Mouse (Mus musculus) heart, embryonic 11.5 days (tissue): ENCODE data around the gene Ddx58. TPM values are rescaled to one million over a fixed set of nuclear protein-coding genes. Genes with fewer than 3 reads are reported as not detected.

Experiments
- ATAC-seq: fragments of 200-750 bp; cut with Nextera tagmentation; replicated peaks from 2 replicates; pipeline ENCODE4 v1.8.0; 2017; ENCODE audit warnings: moderate library complexity; ENCODE audit not compliant: insufficient number of reproducible peaks, low FRiP score, low TSS enrichment
- H3K27ac ChIP-seq: fragments of 300-500 bp; sonication (generic); 2 replicates; pipeline ENCODE4 v1.5.1; 2014; ENCODE audit warnings: mild to moderate bottlenecking, low read depth, low read length
- H3K27me3 ChIP-seq: fragments of 300-500 bp; sonication (generic); 2 replicates; pipeline ENCODE4 v1.6.1; 2014; ENCODE audit warnings: mild to moderate bottlenecking, low read length, mixed read lengths; ENCODE audit not compliant: control insufficient read depth, insufficient read depth
- H3K36me3 ChIP-seq: fragments of 300-500 bp; sonication (generic); 2 replicates; pipeline ENCODE4 v1.6.1; 2014; ENCODE audit warnings: mild to moderate bottlenecking, low read length, moderate library complexity, mixed read lengths; ENCODE audit not compliant: control insufficient read depth, insufficient read depth
- H3K4me1 ChIP-seq: fragments of 300-500 bp; sonication (generic); 2 replicates; pipeline ENCODE4 v1.6.1; 2014; ENCODE audit warnings: low read length; ENCODE audit not compliant: control insufficient read depth, insufficient read depth
- H3K4me2 ChIP-seq: fragments of 300-500 bp; sonication (generic); 2 replicates; pipeline ENCODE4 v1.6.1; 2014; ENCODE audit warnings: mild to moderate bottlenecking, moderate library complexity
- H3K4me3 ChIP-seq: fragments of 300-500 bp; sonication (generic); 2 replicates; pipeline ENCODE4 v1.5.1; 2014; ENCODE audit warnings: low read depth, low read length
- H3K9ac ChIP-seq: fragments of 300-500 bp; sonication (generic); 2 replicates; pipeline ENCODE4 v1.6.1; 2014; ENCODE audit warnings: mild to moderate bottlenecking, low read depth, low read length, moderate library complexity
- H3K9me3 ChIP-seq: fragments of 300-500 bp; sonication (generic); replicated peaks from 2 replicates; pipeline ENCODE4 v1.6.1; 2016; ENCODE audit warnings: low read length; ENCODE audit not compliant: control insufficient read depth
- WGBS: fragments of 180-500 bp; shearing (Covaris S2); extraction: QIAGEN DNeasy Blood & Tissue Kit; methylation state at CpG from one replicate; pipeline ENCODE4 v1.1.7; 2014; ENCODE audit not compliant: insufficient replicate concordance; 5-methylcytosine and 5-hydroxymethylcytosine counted together
- polyA plus RNA-seq: library from polyadenylated mRNA; unstranded; fragments of >200 nt; fragmentation: Nextera tagmentation; extraction: Ambion mirVana; gene quantifications from 2 replicates; pipeline ENCODE4 v1.2.1, GENCODE M21; 2014

The Ddx58 gene
- polyA plus RNA-seq, result 5.3 and 5.8 TPM in 2 replicates

DNA sequence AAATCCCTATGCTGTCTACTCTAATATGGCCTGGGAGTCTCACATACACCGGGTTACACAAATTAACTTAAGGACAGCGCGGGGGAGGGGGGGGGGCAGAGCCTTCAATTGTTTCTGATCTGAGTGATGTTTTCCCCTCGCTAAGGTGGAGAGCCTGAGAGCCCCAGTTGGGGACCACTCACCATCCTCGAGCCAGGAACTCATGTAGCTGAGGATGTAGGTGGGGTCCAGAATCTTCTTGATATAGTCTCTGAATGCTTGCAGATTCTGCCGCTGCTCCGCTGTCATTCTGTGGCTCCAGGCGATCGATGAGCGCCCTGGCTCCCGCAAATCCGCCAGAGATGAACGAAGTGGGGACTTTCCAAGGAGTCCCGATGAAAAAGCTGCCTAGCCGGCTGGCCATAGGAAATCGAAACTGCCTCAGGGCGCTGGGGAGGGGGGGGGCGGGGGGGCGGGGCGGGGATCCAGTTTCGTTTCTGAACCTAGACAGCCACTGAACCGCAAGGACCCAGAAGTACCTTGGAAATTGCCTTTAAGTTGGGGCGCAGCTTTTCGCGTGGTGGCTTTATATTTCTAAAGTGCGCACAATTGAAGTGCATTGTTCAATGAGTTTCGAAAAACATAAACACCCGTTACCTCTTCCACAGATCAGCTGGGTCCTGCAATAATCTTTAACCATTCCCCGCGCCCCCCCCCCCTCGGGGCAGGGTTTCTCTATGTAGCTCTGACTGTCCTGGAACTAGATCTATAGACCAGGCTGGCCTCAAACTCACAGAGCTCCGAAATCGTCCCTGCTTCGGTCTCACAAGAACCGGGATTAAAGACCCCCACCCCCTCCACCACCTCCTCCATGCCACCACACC lies at the start of gene Ddx58:
Gene Ddx58 (minus strand): TSS at position 420 of the 863 bp plus-strand sequence.
- Histone ChIP-seq H3K27me3 (no peaks in the 10 kb centered on the region), H3K9me3 (no peaks in the 10 kb centered on the region), H3K4me2 (peak within 1 kb of the TSS; percentile 87), H3K4me3 (peak within 1 kb of the TSS; percentile 62), H3K4me1 (no peaks in the 10 kb centered on the region), H3K27ac (0 out of 2 replicates have a peak within 1 kb of the TSS, but pooled peaks have one; percentile 16), H3K36me3 (no peaks in the 10 kb centered on the region), H3K9ac (peak within 1 kb of the TSS; percentile 56)
- ATAC-seq, result peak; percentile 31; the same call in 1 of the 2 replicates
- WGBS, result 4% methylated on average over 33 of the region's 35 CpGs

DNA sequence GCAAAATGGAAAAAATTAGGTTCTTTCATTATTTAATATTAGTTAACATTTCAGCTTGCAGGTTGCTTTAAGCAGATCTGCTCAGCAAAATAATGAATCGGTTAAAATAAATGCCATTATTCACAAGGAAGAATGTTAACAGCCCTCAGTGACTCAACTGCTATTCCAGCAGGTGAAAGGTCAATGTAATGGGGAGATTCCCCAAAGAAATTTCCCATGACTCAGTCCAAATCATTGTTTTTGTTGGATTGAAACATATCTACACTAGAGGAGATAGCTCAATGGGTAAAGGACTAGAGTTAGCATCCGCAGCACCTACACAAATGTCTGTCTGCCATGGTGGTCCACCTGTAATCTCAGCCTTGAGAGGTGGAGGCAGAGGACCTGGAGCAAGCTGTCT lies 49.4 kb upstream of the Ddx58 start:
- ATAC-seq, result no peak
- no peak overlapping the region for H3K4me2 ChIP-seq
- H3K9ac ChIP-seq, result no peak overlapping the region
- H3K4me3 ChIP-seq, result no peak overlapping the region
- no peak overlapping the region for H3K27ac ChIP-seq
- WGBS, result 78% methylated on average over 2 of the region's 2 CpGs
- H3K36me3 ChIP-seq, result no peaks in the 10 kb centered on the region
- peaks cover 1% of the 10 kb centered on the region; the same call in 1 of the 2 replicates for H3K9me3 ChIP-seq
- no peaks in the 10 kb centered on the region for H3K27me3 ChIP-seq
- no peaks in the 10 kb centered on the region for H3K4me1 ChIP-seq

DNA sequence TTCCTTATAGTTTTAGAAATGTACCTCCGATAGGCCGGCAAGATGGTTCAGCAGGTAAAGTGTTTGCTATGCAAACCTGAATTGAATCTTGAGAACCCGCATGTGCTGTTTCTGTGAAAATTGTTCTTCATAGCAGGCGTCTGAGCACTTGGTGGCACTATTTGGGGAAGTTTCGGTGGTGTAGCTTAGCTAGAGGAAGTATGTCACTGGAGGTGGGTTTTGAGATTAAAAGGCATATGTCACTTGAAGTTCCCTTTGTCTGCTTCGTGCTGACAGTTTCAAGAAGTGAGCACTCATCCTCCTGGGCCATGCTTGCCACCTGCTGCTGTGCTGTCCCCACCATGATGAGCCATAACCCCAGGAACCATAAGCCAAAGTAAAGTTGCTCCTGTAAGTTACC lies 47.8 kb upstream of the Ddx58 start:
- H3K4me2 ChIP-seq, result no peak overlapping the region
- H3K9ac ChIP-seq, result no peak overlapping the region
- ATAC-seq, result no peak
- H3K4me1 ChIP-seq, result no peaks in the 10 kb centered on the region
- H3K27ac ChIP-seq, result no peak overlapping the region
- H3K9me3 ChIP-seq, result no peaks in the 10 kb centered on the region; the same call in 1 of the 2 replicates
- no peaks in the 10 kb centered on the region for H3K27me3 ChIP-seq
- no peak overlapping the region for H3K4me3 ChIP-seq
- 67% methylated on average over 6 of the region's 6 CpGs for WGBS
- H3K36me3 ChIP-seq, result no peaks in the 10 kb centered on the region

DNA sequence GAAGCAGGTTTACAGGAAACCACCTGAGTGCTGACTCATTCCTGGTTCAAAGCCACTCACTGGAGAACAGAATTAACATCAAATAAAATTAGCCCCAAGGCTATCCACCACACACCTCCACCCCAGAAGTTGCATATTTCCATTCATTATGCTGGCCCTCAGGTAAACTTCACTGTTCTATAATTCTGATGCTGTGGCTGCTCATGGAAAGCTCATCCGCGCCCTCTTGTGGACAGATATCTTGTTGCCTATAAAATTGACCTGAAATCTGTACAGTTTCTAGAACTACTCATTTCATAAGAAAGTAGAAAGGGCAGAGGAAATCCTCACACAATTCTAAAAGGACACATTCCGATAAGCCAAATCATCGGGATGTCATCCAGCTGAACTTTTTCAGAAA lies 46.0 kb upstream of the Ddx58 start:
- Histone ChIP-seq H3K4me3 (no peak overlapping the region), H3K36me3 (no peaks in the 10 kb centered on the region), H3K27ac (no peak overlapping the region), H3K4me2 (no peak overlapping the region), H3K27me3 (no peaks in the 10 kb centered on the region), H3K4me1 (no peaks in the 10 kb centered on the region), H3K9ac (no peak overlapping the region), H3K9me3 (no peaks in the 10 kb centered on the region; the same call in 1 of the 2 replicates)
- ATAC-seq, result no peak
- 13% methylated on average over 4 of the region's 4 CpGs for WGBS

DNA sequence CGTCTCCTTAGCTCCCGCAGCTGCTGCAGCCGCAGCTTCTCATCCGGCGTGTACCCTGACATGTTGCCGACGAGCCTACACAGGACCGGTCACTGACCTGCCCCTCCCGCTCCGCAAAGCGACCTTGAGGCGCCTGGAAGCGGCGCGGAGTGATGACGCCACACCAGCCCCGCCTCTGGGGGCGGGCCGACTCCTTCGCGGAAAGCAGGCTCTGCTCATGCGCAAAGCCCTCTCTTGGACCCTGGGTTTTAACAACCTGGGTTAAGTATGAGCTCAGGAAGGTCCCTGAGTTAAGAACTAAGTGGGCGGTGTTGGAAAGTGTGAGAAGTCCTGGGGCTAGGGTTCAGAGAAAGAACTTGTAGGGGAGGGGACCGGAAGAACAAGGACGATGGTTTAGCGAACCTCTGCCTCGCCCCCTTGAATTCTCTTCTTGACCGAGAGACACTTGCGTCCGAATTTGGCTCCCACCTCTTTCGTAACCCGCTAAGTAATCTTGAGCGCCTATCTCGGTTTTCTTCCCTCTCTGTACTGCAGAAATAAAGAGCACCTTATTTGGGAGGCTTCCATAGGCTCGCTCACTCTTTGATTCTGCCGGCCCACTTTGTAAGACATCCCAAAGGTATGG lies 39.8 kb upstream of the Ddx58 start, which contains the start of gene Ndufb6:
Gene Ndufb6 (minus strand): TSS at position 146 of the 625 bp plus-strand sequence.
- H3K27ac ChIP-seq, result peak within 1 kb of the TSS; percentile 90
- WGBS, result 1% methylated on average over 36 of the region's 36 CpGs
- no peaks in the 10 kb centered on the region for H3K27me3 ChIP-seq
- H3K4me2 ChIP-seq, result peak within 1 kb of the TSS; percentile 82
- peak within 1 kb of the TSS; percentile 89 for H3K4me3 ChIP-seq
- H3K36me3 ChIP-seq, result peaks cover 5% of the 10 kb centered on the region; the same call in 1 of the 2 replicates
- H3K9me3 ChIP-seq, result no peaks in the 10 kb centered on the region
- peak within 1 kb of the TSS; percentile 90 for H3K9ac ChIP-seq
- ATAC-seq, result peak; percentile 97
- peaks cover 4% of the 10 kb centered on the region for H3K4me1 ChIP-seq

DNA sequence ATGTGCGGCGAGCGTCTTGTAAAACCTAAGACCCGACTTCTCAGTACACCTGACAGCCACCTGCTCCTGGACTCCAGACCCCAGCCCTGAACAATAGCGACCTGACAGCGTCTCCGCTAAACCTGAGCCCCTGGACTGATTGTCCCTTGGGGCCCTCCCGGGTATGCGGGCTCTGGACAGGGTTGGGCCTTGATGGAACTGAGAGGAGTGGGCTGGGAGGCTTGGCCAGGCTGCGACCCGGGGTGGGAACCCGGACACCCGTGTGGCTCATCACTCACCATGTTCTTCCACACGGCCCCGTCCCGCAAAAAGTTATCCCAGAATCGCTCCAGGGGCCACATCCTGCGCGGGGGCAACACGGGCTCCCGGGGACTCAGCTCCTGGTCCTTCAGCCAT lies 39.2 kb upstream of the Ddx58 start:
- under 1% methylated on average over 21 of the region's 21 CpGs for WGBS
- Histone ChIP-seq H3K4me1 (peaks cover 4% of the 10 kb centered on the region), H3K4me3 (peak overlapping the region; percentile 89), H3K4me2 (peak overlapping the region; percentile 82), H3K9me3 (no peaks in the 10 kb centered on the region), H3K27ac (peak overlapping the region; percentile 90), H3K36me3 (peaks cover 5% of the 10 kb centered on the region; the same call in 1 of the 2 replicates), H3K9ac (peak overlapping the region; percentile 90), H3K27me3 (no peaks in the 10 kb centered on the region)
- peak; percentile 71 for ATAC-seq

DNA sequence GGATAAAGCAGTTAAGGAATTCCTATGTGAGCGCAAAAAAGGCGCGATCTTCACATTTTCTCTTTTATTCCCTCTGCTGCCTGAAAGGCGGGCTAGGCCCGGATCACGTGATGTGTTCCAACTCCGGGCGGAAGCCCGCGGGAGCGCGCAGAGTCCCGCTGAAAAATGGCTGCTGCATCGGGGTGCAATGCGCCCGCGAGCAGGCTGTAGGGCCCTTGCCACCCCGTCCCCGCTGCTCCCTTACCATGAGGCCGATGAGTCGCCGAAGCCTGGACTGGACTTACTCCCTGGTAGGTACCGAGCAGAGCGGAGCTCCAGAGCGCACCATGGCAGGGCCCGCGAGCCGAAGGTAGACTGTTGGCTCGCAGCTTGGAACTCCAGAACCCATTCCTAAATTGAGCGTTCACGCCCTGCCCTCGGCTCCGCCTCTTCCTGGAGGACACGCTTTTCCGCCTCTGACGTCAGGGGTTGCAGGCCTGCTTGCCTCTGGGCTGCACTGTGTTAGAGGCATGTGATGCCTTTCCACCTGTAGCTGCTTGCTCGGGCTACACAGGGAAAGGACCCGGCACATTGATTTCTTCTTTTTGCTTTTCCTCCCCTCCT lies 29.9 kb upstream of the Ddx58 start, which contains the start of the genes Smim27 and Topors:
Gene Smim27 (plus strand): TSS at position 150 of the 603 bp plus-strand sequence.
Gene Topors (minus strand): TSS at position 421 of the 603 bp plus-strand sequence.
- Histone ChIP-seq H3K36me3 (0 out of 2 replicates have a peak, but pooled peaks cover 1% of the 10 kb centered on the region), H3K9me3 (no peaks in the 10 kb centered on the region), H3K4me2 (peak within 1 kb of the TSS; percentile 96), H3K27ac (peak within 1 kb of the TSS; percentile 95), H3K4me3 (peak within 1 kb of the TSS; percentile 92), H3K9ac (peak within 1 kb of the TSS; percentile 82), H3K4me1 (peaks cover 10% of the 10 kb centered on the region), H3K27me3 (no peaks in the 10 kb centered on the region)
- WGBS, result under 1% methylated on average over 38 of the region's 38 CpGs
- peak; percentile 92 for ATAC-seq

DNA sequence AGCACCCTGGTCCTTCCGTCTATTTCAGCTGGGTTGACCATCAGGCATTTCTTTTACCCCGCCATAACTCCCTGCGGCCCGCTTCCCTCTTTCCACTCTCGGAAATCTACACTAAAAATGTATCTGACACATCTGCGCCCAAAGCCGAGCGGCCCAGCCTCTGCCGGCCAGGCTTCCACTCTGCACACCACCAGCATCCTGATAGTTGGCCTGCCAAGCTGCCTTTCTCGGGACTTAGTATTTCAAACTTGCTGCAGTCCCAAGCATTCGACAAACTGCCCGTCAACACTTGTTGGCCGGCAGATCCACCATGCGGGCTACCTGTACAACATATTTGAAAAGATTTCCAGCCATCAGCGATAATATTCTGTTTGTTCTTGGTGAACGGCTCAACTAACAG lies 29.2 kb upstream of the Ddx58 start:
- Histone ChIP-seq H3K9ac (peak overlapping the region; percentile 82), H3K4me2 (peak overlapping the region; percentile 96), H3K4me1 (peaks cover 11% of the 10 kb centered on the region), H3K4me3 (peak overlapping the region; percentile 92), H3K27ac (peak overlapping the region; percentile 95), H3K9me3 (no peaks in the 10 kb centered on the region), H3K27me3 (no peaks in the 10 kb centered on the region), H3K36me3 (no peaks in the 10 kb centered on the region)
- WGBS, result under 1% methylated on average over 16 of the region's 16 CpGs
- no peak for ATAC-seq
